Mouse (Mus musculus) intestine, postnatal 0 days (tissue): ENCODE results near the gene Plcb4. TPM values are rescaled to one million over a fixed set of nuclear protein-coding genes. Genes with fewer than 3 reads are reported as not detected.

ENCODE experiments used
- ATAC-seq: fragments of 200-750 bp; cut with Nextera tagmentation; 2 replicates; pipeline ENCODE4 v1.8.0; 2017; ENCODE audit warnings: mild to moderate bottlenecking, moderate TSS enrichment, moderate library complexity
- H3K27ac ChIP-seq: fragments of 300-500 bp; sonication (generic); 2 replicates; pipeline ENCODE4 v1.5.1; 2014; ENCODE audit warnings: mild to moderate bottlenecking, low read depth, low read length, moderate library complexity
- H3K27me3 ChIP-seq: fragments of 300-500 bp; sonication (generic); replicated peaks from 2 replicates; pipeline ENCODE4 v1.6.1; 2014; ENCODE audit warnings: low read length, mixed read lengths; ENCODE audit not compliant: control insufficient read depth, insufficient read depth
- H3K36me3 ChIP-seq: fragments of 300-500 bp; sonication (generic); 2 replicates; pipeline ENCODE4 v1.6.1; 2014; ENCODE audit warnings: mild to moderate bottlenecking, moderate library complexity; ENCODE audit not compliant: control insufficient read depth, insufficient read depth
- H3K4me1 ChIP-seq: fragments of 300-500 bp; sonication (generic); replicated peaks from 2 replicates; pipeline ENCODE4 v1.6.1; 2014; ENCODE audit warnings: antibody characterized with exemption, low read length, mixed read lengths; ENCODE audit not compliant: control insufficient read depth, insufficient read depth
- H3K4me2 ChIP-seq: fragments of 300-500 bp; sonication (generic); replicated peaks from 2 replicates; pipeline ENCODE4 v1.6.1; 2014; ENCODE audit warnings: low read depth, mild to moderate bottlenecking, moderate library complexity
- H3K4me3 ChIP-seq: fragments of 300-500 bp; sonication (generic); 2 replicates; pipeline ENCODE4 v1.5.1; 2014; ENCODE audit warnings: low read depth, low read length
- H3K9ac ChIP-seq: fragments of 300-500 bp; sonication (generic); 2 replicates; pipeline ENCODE4 v1.6.1; 2014; ENCODE audit warnings: mild to moderate bottlenecking, low read depth, low read length
- H3K9me3 ChIP-seq: fragments of 300-500 bp; sonication (generic); 2 replicates; pipeline ENCODE4 v1.6.1; 2016; ENCODE audit warnings: mixed run types; ENCODE audit not compliant: control insufficient read depth
- CTCF ChIP-seq: sonication (generic); IDR thresholded peaks from 2 replicates; pipeline ENCODE4 v1.5.1; 2016; ENCODE audit warnings: low read depth, mild to moderate bottlenecking, control low read depth, antibody characterized with exemption, moderate library complexity
- WGBS: fragments of 180-500 bp; shearing (Covaris S2); extraction: QIAGEN DNeasy Blood & Tissue Kit; methylation state at CpG from one replicate; pipeline ENCODE4 v1.1.7; 2014; 5-methylcytosine and 5-hydroxymethylcytosine counted together
- polyA plus RNA-seq: library from polyadenylated mRNA; unstranded; fragments of >200 nt; fragmentation: Nextera tagmentation; extraction: Ambion mirVana; gene quantifications from 2 replicates; pipeline ENCODE4 v1.2.1, GENCODE M21; 2015

Gene Plcb4
- polyA plus RNA-seq, 1 experiment from 2014 or later, result 5.5 TPM

GRCm38 (mm10) chr2:135677601-135678000, 18.8 kb downstream of the Plcb4 start:
- Histone ChIP-seq H3K9ac (no peak overlapping the region), H3K4me1 (no peaks in the 10 kb centered on the region), H3K4me2 (no peak overlapping the region), H3K27ac (no peak overlapping the region), H3K36me3 (no peaks in the 10 kb centered on the region), H3K9me3 (no peaks in the 10 kb centered on the region), H3K27me3 (no peaks in the 10 kb centered on the region), H3K4me3 (no peak overlapping the region)
- WGBS, result 78% methylated on average over 5 of the region's 5 CpGs
- ATAC-seq, result no peak
- no peak for TF ChIP-seq CTCF

- 80% methylated on average over 8 of the region's 8 CpGs for whole genome bisulfite sequencing
- no peaks in the 10 kb centered on the region for H3K4me1 ChIP-seq
- H3K4me3 ChIP-seq, result no peak overlapping the region
- no peak overlapping the region for H3K4me2 ChIP-seq
- no peak for TF ChIP-seq CTCF
- no peaks in the 10 kb centered on the region for H3K9me3 ChIP-seq
- no peak for ATAC-seq
- no peaks in the 10 kb centered on the region for H3K27me3 ChIP-seq
- no peaks in the 10 kb centered on the region for H3K36me3 ChIP-seq
- H3K27ac ChIP-seq, result no peak overlapping the region
- H3K9ac ChIP-seq, result no peak overlapping the region
These were observed 21.2 kb downstream of the Plcb4 start for GRCm38 (mm10) chr2:135680001-135680400.

GRCm38 (mm10) chr2:135680406-135681134, 21.8 kb downstream of the Plcb4 start:
- WGBS, result 90% methylated on average over 5 of the region's 5 CpGs
- no peak overlapping the region for H3K27ac ChIP-seq
- H3K9me3 ChIP-seq, result no peaks in the 10 kb centered on the region
- H3K4me1 ChIP-seq, result no peaks in the 10 kb centered on the region
- no peaks in the 10 kb centered on the region for H3K27me3 ChIP-seq
- no peak overlapping the region for H3K4me2 ChIP-seq
- H3K36me3 ChIP-seq, result no peaks in the 10 kb centered on the region
- no peak for TF ChIP-seq CTCF
- ATAC-seq, result no peak
- H3K9ac ChIP-seq, result no peak overlapping the region
- no peak overlapping the region for H3K4me3 ChIP-seq

GRCm38 (mm10) chr2:135683684-135684440, 25.1 kb downstream of the Plcb4 start:
- H3K4me2 ChIP-seq, result no peak overlapping the region
- no peaks in the 10 kb centered on the region for H3K27me3 ChIP-seq
- no peaks in the 10 kb centered on the region for H3K4me1 ChIP-seq
- H3K9me3 ChIP-seq, result no peaks in the 10 kb centered on the region
- no peak for ATAC-seq
- no peak for TF ChIP-seq CTCF
- H3K27ac ChIP-seq, result no peak overlapping the region
- H3K4me3 ChIP-seq, result no peak overlapping the region
- H3K36me3 ChIP-seq, result no peaks in the 10 kb centered on the region
- 82% methylated on average over 10 of the region's 10 CpGs for WGBS
- H3K9ac ChIP-seq, result no peak overlapping the region

GRCm38 (mm10) chr2:135686692-135687091, 27.9 kb downstream of the Plcb4 start:
- Histone ChIP-seq H3K36me3 (no peaks in the 10 kb centered on the region), H3K27me3 (no peaks in the 10 kb centered on the region), H3K4me3 (no peak overlapping the region), H3K4me1 (no peaks in the 10 kb centered on the region), H3K9me3 (no peaks in the 10 kb centered on the region), H3K9ac (no peak overlapping the region), H3K4me2 (no peak overlapping the region), H3K27ac (no peak overlapping the region)
- no peak for TF ChIP-seq CTCF
- ATAC-seq, result no peak
- WGBS, result 42% methylated on average over 4 of the region's 4 CpGs

DNA sequence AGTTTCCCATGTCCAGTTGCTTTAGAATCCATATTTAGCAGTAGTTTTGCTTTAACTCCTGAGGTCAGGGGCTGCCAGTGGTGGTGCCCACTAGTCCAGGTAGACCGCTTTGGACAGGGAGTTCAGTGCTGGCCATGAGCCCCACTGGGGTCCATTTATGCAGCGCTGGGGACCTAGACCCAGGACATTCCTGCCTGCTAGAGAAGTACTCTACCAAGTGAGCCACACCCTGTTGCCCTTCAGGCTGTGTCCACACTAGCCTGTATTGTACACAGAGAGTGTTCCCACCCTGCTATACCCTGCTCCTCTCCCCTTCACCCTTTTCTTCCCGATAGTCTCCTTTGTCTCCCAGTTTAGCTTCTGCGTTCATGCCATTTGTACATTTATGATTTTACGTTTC, 28.8 kb downstream of the Plcb4 start:
- ATAC-seq, result no peak
- 55% methylated on average over 5 of the region's 5 CpGs for WGBS
- Histone ChIP-seq H3K27me3 (no peaks in the 10 kb centered on the region), H3K4me2 (no peak overlapping the region), H3K4me3 (no peak overlapping the region), H3K36me3 (no peaks in the 10 kb centered on the region), H3K9me3 (no peaks in the 10 kb centered on the region), H3K4me1 (no peaks in the 10 kb centered on the region), H3K27ac (no peak overlapping the region), H3K9ac (no peak overlapping the region)
- no peak for TF ChIP-seq CTCF
